Mouse (Mus musculus): Measurements from ENCODE around the gene Brip1.

DNA sequence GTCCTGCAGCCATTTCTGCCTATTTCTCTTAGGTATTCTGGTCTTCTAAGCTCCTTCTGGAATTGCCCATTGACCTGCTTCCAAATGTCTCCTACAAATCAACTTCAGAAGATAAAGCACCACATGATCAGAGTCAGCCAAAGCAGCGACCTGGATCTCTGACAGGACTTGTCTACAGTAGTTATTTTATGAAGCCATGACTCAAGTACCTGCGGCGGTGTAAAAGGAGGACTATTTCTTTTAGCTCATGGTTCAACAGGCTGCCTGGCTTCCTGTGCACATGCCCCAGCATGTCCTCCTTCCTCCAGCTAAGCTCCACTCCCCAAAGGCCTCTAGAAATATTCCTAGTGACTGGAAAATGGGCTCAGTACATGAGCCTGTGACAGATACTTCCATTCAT lies 69.7 kb downstream of the Brip1 start:
- no peak for TF ChIP-seq CTCF (IDR thresholded peaks at IDR 0.05; ENCODE audit: insufficient read depth, low read depth, low read length)
- no peak for TF ChIP-seq POLR2A (IDR thresholded peaks at IDR 0.05; ENCODE audit: insufficient read depth, low read depth, low read length)
